Mouse (Mus musculus) G1E (cell line): ENCODE results near the gene Zfp148.

ENCODE experiments used
- CTCF ChIP-seq: IDR thresholded peaks from 2 replicates; pipeline ENCODE4 v1.5.1; 2012; ENCODE audit warnings: low read depth, low read length, inconsistent platforms, mixed read lengths
- GATA1 ChIP-seq: IDR thresholded peaks from 2 replicates; pipeline ENCODE4 v1.6.1; 2012; ENCODE audit warnings: borderline replicate concordance, low read length, inconsistent platforms, mixed read lengths
- GATA2 ChIP-seq: IDR thresholded peaks from 2 replicates; pipeline ENCODE4 v1.6.1; 2012; ENCODE audit warnings: low read depth, low read length, inconsistent platforms, borderline replicate concordance
- POLR2AphosphoS5 ChIP-seq: IDR thresholded peaks from 2 replicates; pipeline ENCODE4 v1.6.1; 2012; ENCODE audit warnings: low read depth, low read length, inconsistent platforms; ENCODE audit not compliant: insufficient replicate concordance
- TAL1 ChIP-seq: conservative IDR thresholded peaks from 2 replicates; pipeline ENCODE4 v1.6.1; 2012; ENCODE audit warnings: low read depth, low read length, inconsistent platforms, mixed read lengths

DNA sequence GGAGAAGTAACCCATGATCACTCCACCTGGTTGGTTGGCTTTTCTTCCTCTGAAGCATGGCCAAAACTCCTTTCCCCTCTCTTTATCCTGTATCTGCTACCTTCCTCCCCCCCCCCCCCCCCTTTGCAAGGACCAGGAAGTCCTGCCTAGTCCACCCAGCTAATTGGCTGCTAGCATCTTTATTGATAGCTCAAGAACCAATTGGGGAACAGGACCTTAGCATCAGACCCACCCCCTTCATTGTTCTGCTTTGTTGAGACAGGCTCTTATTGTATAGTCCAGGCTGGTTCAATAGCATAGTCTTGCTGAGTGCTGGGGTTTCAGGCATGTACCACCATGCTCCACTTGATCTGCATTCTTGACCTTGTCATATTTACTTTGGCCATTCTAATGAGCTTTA is 99.3 kb downstream of the Zfp148 start:
- no peak for TF ChIP-seq CTCF
- TF ChIP-seq TAL1, result no peak
- TF ChIP-seq GATA1, result no peak
- no peak for TF ChIP-seq POLR2AphosphoS5
- TF ChIP-seq GATA2, result no peak
